Mouse (Mus musculus) kidney, adult 8-10 months (tissue): ENCODE measurements at regions not wholly inside any gene's neighbourhood (a gene's known extent, or its start where the extent isn't known, plus 50 kb on each side); places are given as distances from the start of the nearest gene placed in this dataset.

Source experiments
- DNase-seq, 2 experiments: peaks; one replicate each; pipeline ENCODE4 v3.0.0; 2022

DNA sequence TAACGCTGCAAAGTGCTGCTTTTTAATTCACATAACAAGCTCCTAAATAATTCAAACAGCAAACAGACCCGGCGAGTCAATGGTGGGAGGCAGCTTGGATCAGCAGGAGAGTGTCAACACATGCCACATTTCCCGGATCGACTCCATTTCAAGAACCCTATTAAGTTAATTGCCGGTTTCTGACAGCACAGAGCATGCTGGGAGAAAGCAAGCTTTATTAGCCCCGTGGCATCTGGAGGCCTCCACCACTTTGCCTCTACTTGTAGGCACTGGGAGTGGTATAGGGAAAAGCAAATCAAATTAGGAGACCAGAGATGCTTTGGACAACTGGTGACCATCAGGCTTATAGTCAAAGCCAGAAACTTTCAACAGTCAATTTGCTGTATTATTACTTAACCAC lies 188.5 kb downstream of the Emx2 start:
- DNase-seq: no peak

- DNase-seq: no peak
Measured at GRCm38 (mm10) chr19:59649421-59649820, 191.2 kb downstream of the Emx2 start.

GRCm38 (mm10) chr19:59650611-59651329 lies 192.6 kb downstream of the Emx2 start:
- no peak for DNase-seq

- no peak for DNase-seq
Measured at GRCm38 (mm10) chr19:59653631-59654367, 195.6 kb downstream of the Emx2 start.

DNA sequence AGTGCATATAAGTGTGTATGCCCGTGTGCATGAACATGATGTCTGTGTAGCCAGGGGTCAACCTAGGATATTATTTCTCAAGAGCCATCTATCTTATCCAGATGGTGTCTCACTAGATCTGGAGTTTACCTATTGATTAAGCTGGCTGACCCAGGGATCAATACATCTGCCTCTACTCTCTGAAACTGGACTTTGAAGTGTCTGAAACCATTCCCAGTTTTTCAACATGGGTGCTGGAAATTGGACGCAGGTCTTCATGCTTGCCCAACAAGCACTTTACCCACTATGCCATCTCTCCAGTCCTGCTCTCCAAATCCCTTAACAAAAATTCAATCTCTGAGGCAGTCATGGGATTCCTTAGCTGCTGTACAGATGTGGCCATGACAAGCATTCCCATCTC lies 197.1 kb downstream of the Emx2 start:
- no peak for DNase-seq

DNA sequence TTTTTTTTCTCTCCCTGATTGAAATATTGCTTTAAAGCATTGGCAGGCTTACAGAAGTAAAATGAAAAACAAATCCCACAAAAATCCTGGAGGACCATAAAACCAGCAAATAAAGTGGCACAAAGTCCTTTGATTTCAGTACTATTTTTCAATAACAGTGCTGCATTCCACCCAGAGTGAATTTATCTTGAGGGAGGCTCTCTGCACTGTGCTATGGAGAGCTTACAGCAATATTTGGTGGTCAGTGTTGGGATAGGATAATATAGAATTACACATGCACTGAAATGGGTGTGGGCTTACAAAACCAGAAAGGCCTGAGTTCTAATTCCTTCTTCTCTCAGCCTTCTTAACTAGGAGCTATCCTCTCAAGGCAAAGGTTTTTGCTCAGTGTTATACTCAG lies 211.6 kb downstream of the Emx2 start:
- DNase-seq: no peak

DNA sequence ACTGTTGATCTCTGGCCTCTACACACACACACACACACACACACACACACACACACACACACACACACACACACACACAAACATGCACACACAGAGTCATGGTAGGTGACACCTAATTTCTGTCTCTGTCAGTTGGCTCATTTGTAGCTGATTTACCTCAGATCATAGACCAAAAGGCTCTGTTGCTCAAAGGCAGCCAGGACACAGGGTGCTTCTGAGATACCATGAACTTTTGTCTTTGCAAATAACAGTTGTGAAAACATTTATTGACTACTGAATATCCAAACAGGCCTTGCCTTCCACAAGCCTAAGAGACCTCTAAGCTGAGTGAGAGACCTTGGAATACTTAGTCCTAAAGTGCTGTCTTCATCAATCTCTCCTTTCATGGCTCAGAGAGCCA lies 215.4 kb downstream of the Emx2 start:
- DNase-seq: no peak

DNA sequence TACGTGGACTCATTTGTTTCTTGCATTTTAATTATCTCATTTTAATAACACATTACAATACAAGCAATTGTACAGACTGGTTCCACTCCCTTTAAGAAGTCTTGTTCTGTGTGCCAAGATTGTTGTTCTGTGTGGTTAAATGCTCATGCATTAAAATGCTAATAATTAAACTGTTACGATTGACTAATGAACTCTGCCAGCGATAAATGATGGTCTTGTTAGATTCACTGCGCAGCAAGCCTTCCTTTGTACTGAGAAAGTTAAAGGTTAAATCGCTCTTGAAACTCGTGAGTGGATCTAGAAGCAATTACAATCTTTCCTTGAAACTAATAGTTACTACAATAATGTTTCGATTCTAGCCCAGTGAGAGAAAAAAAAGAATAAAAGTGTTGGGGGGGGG lies 221.0 kb downstream of the Emx2 start:
- DNase-seq: peak; percentile 25 to 66

GRCm38 (mm10) chr19:59680356-59680755 lies 222.2 kb downstream of the Emx2 start:
- no peak for DNase-seq

DNA sequence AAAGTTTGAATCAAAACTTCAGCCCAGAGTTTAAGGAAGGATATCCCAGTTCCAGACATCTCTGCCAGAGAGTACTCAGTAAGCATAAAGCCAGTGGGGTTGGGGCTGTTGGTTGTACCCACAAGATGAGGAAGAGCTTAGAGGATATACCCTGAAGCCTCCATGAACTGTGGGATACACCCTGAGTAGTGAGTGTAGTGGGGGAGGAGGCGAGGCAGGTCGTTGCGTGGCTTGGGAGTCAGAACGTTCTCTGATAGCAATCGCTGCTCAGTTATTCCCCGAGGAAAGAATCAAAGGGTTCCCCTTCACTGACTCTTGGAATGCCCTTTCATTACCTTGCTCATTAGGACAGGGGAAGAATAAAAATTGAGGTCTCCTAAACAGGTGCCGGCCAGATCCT lies 226.1 kb downstream of the Emx2 start:
- peak; percentile 4 to 41 for DNase-seq

- peak; percentile 66 to 86 for DNase-seq
Measured at GRCm38 (mm10) chr19:59685826-59686717, 227.9 kb downstream of the Emx2 start.

GRCm38 (mm10) chr19:59687206-59687605 lies 229.0 kb downstream of the Emx2 start:
- DNase-seq: peak; percentile 39 to 42

DNA sequence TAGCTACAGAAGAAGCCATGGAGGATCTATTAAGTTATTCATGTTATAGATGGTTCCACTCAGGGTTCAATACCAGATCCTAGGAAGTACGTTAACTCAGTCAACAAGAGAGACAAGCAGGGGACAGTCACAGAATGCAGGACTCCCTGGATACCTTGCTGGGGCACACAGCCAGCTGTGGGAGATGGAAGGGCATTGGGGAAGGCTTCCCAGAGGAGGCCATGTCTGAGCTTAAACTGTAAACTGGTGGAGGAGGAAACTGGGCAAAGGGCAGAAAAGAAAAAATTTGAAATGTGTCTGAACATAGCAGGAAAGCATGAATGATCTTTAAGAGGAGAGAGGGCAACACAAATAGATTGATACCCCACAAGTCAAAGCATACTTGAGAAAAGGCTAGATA lies 229.5 kb downstream of the Emx2 start:
- peak; percentile 65 to 68 for DNase-seq

DNA sequence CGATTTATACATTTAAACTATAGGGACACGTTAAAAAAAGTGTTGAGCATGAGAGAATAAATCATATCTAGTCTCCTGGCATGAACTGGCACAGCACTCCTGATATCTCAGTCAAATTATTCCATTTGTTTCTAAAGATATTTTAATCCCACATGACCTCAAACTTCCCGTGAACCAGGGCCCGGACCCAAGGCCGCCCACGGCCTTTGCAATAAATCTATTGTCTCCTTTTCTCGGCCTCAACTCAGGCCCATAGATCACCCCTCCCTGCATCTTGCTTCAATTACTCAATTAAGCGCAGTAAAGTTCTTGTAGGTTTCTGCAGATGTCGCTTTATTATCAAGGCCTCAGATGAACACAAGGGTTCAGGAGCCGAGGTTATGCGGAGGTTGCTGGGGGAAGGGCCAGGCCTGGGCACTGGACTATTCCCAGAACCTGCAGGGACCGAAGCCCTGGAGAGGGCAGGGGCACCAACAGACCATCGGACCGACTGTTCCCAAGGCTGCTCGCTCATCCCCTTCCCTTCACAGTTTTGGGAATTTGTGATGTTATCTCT lies 233.4 kb downstream of the Emx2 start:
- DNase-seq: no peak

DNA sequence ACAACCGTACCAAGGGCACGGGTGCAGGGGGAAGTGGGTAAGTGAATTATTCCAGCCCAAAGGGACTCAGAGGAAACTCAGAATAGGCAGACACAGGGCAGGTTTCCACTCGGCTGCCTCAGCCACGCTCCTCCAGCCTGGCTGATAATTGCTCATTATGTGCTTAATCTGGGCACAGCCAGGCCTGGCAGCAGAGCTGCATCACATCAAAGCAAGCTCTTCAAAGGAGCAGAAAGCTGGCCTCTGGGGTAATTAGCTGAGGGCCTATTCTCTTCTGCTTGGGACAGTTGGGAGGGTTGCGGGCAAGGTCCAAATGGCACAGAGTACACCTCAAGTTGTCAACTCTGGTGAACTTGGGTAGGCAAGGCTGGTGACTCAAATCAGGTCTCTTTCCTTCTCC lies 239.5 kb downstream of the Emx2 start:
- DNase-seq: peak; percentile 57 to 58

DNA sequence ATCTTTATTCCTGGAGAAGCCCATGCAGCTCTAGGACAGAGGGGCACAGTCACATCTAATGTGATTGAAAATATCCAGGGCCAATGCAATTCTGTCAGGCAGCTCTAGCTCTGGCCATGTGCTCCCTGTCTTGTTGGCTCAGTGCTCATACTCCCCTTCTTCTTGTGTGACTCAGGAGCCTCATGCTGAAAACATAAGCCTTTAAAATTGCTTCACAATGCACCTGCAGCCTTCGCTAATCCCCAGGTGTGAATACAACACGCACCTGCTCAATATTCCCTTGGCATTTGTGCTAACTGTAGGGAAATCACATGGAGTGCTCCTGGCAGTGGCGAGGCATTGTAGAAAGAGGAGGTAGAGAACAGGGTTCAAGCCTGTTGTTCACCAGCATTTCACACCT lies 242.0 kb downstream of the Emx2 start:
- DNase-seq: no peak

- DNase-seq: no peak
Measured at GRCm38 (mm10) chr19:59707106-59707505, 236.3 kb downstream of the Rab11fip2 start.

GRCm38 (mm10) chr19:59709180-59709579 lies 234.3 kb downstream of the Rab11fip2 start:
- no peak for DNase-seq

DNA sequence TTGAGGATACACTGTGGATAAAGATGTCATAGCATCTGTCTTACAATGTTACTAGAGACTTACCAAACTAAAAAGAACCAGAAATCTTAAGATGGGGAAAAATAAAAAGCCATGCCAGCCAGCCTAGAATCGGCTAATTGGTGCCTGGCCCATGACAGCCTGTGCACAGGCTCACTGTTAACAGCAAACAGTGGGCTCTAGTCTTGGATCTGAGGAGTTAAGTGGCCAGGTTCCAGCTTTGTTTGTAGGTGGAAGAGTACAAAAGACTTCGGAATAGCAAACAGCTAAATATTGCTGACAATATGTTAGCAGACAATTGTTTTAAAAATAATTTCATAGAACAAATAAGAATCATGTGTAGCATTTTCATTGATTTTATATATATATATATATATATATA lies 228.4 kb downstream of the Rab11fip2 start:
- no peak for DNase-seq

DNA sequence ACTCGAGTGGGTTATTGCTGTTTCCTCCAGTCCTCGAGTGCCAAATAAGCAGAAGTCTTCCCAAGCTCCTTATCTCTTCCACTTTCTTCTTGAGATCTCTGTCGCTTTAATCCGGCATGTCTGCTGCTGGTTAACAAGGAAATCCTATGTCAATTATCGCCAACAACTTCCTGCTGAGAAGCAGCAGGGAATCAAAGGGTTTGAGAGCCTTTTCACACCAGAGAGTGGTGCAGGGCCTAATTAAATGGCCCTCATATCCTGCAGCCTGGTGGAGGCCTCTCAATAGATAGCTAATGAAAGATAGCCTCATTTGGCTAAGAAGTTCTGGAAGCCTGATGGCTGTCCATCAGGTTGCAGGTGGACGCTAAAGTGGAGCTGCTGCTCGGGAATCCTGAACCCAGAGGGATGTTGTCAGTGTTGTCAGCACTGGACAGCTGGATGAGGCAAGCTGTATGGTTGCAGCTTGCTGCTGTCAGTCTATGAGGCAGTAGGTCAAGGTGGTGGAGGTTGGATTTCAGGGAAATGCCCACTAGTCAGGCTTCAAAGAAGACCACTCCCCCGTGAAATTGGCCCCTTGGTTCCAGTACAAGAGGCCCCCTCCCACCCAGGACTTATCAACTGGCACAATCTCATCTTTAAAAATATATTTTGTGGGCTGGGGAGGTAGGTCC lies 225.5 kb downstream of the Rab11fip2 start:
- DNase-seq: no peak

DNA sequence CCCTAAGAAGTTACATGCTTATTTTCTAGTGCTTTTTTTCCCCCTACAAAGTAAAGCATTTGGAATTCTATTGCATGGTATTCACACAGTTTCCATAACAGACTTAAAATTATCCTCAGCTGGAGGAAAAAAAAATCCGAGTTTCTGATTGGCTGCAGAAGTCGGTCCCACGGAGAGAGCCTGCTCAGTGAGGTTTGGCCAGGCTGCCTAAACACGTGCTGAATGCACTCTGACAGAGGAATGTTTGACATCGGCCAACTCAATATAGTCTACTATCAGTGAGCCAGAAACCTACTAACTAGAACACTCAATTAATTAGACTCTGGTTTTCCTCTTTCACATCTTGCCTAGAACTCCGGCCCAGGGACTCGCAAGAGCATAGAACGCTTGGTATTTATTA lies 204.9 kb downstream of the Rab11fip2 start:
- no peak for DNase-seq

- DNase-seq: peak; percentile 11 to 14
Measured at GRCm38 (mm10) chr19:59742946-59743345, 200.5 kb downstream of the Rab11fip2 start.

DNA sequence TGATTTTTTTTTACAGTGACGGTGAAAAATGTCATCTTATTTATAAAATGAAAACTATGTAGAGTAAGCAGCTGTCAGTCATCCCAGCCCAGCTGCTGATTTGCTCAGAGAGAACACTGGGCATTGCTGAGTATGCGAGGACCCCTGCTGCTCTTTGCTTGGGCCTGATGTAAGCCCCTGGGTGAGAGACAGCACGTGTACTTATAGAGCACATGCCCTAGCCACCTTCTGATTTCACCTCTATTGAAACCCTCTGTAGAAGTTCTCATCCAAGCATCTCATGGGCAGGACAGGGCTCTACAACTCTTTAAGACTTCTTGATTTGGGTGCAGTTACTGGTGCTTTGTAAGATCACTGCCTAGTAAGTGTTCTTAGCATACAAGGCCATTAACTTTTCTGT lies 182.2 kb downstream of the Rab11fip2 start:
- DNase-seq: no peak
